Mouse (Mus musculus) spleen, postnatal 4 days (tissue): ENCODE data around the gene Sdr39u1.
A peak's percentile ranks its signal among the peaks of the same experiment; 100 is the strongest.

Experiments used
- DNase-seq, 2 experiments: peaks; one replicate each; pipeline ENCODE4 v3.0.0; 2022; ENCODE audit warnings: low spot score in 2 of 2

Gene Sdr39u1

GRCm38 (mm10) chr14:55854406-55855100 is 45.5 kb downstream of the Sdr39u1 start:
- no peak for DNase-seq

DNA sequence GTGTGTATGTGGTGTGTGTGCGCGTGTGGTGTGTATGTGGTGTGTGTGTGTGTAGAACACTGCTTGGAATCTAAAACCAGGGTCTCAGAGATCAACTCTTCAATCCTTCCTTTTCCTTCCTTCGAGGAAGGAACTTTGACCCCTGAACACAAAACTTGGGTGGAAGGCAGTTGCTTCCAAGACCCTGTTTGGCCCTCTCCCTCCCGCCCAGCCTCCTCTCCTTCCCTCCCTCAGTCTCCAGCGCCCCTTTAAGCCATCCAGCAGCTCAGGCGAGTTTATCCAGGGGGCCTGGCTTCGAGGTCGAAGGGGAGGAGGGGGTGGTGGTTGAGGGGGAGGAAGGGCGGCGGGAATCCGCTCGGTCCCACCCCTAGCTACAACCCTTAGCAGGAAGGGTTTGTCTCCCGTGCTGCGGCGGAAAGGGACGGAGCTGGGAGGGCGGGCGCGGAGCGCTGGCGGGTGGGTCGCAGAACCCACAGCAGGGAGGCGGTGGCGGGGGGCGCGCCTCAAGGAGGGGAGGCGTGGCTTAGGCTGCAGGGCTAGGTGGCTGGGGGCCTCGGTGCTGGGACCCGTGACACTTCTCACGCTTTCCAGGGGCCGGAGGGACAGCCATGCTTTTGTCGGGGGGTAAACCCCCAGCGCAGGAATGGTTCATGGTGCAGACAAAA is 46.3 kb downstream of the Sdr39u1 start, which contains the start of gene Nynrin:
Gene Nynrin (plus strand): TSS at position 390 of the 665 bp plus-strand sequence.
- DNase-seq, result peak in 1 of 2 experiments; percentile 37

DNA sequence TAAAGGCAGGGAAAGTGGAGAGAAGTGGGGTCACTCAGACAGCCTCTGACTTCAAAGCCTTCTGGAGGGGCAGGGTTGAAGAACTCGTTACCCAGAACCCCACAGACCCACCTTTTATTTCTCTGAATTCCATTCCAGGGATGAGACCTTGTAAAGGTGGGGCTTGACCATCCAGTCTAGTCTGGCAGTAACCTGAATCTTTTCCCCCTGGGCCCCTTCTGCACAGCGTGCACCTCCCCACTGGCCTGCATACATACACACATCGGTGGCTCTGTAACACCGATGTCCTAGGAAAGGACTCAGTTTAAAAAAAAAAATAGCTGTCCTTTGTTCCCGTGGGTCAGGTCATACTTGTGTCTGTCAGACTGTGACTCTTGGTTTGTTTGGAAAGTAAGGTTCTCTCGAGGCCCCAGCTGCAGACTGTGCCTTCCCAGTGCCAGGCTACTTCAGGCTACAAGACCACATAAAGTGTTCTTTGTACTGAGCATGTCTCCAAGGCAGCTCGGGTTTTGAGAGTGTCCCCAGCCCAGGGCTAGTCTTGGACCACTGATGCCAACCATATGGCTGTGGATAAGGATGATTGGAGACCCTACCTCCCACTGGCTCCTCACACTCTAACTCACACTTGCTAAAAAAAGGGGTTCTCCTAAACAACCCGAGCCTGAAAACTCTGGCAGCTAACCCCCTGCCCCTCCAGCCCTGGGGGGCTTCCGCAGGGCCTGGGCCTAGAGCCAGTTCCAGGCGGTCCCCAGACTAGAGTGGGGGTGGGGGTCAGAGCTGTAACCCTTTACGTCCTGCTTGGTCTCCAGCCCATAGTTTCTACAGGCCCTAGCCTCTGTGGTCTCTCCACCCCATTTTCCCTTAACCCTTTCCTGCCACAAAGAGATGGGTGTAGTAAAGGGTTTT is 47.2 kb downstream of the Sdr39u1 start:
- no peak for DNase-seq

DNA sequence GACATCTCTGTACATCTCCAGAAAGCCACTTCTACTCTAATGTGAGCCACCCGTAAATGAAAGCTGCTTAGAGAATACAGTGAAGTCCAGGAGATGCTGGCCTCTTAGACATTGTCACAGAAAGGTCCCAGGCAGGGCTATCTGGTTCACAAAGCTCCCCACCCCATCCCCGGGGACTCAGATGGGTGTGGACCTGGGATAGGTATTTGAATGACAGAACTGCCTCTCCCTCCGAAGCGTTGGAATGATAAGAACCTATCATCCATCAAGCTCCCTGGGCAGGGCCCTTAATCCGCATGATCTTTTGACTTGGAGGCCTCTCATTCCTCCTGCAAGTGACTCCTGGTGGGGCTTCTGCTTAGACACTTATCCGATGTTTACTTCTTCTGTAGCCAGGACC is 49.2 kb downstream of the Sdr39u1 start:
- DNase-seq, result no peak
